Mouse (Mus musculus) granulocyte monocyte progenitor cell, adult 5-6 weeks (primary cell): ENCODE results near the gene Slc16a10. TPM values are rescaled to one million over a fixed set of nuclear protein-coding genes. Genes with fewer than 3 reads are reported as not detected.

ENCODE experiments used
- ATAC-seq: replicated peaks from 2 replicates; pipeline ENCODE4 v1.8.0; 2016; ENCODE audit warnings: mild to moderate bottlenecking, moderate TSS enrichment, inconsistent platforms; ENCODE audit not compliant: poor library complexity, severe bottlenecking
- total RNA-seq, 2 experiments: library from RNA; stranded (forward) in 1 of 2; stranded (reverse) in 1 of 2; fragments of 200-712, 200-1000 nt in 1 of 2; fragments of >200 nt in 1 of 2; fragmentation: Nextera tagmentation in 1 of 2; gene quantifications; 2 replicates each; pipeline ENCODE4 v1.2.3; 2014 to 2017

The Slc16a10 gene
- total RNA-seq, 2 experiments from 2014 or later: 21.4 to 30.2 TPM

- peak; percentile 67 for ATAC-seq
These were observed 9.9 kb upstream of the Slc16a10 start for GRCm38 (mm10) chr10:40151852-40152549.

- no peak for ATAC-seq
These were observed 7.6 kb upstream of the Slc16a10 start for GRCm38 (mm10) chr10:40149584-40150145.

- ATAC-seq: no peak
These were observed 5.4 kb upstream of the Slc16a10 start for GRCm38 (mm10) chr10:40147325-40148059.

GRCm38 (mm10) chr10:40146451-40146850 lies 4.4 kb upstream of the Slc16a10 start:
- no peak for ATAC-seq

- no peak for ATAC-seq
These were observed 2.8 kb upstream of the Slc16a10 start for GRCm38 (mm10) chr10:40144815-40145214.

GRCm38 (mm10) chr10:40141016-40141851 lies 824 bp downstream of the Slc16a10 start:
- peak; percentile 28 for ATAC-seq

GRCm38 (mm10) chr10:40139646-40140045 lies 2.4 kb downstream of the Slc16a10 start:
- ATAC-seq: no peak

- ATAC-seq: peak; percentile 38
These were observed 6.0 kb downstream of the Slc16a10 start for GRCm38 (mm10) chr10:40135807-40136778.

- no peak for ATAC-seq
These were observed 7.2 kb downstream of the Slc16a10 start for GRCm38 (mm10) chr10:40134906-40135305.

- ATAC-seq: no peak
These were observed 8.4 kb downstream of the Slc16a10 start for GRCm38 (mm10) chr10:40133636-40134035.

- ATAC-seq: no peak
These were observed 10.2 kb downstream of the Slc16a10 start for GRCm38 (mm10) chr10:40131690-40132418.

- no peak for ATAC-seq
These were observed 11.9 kb downstream of the Slc16a10 start for GRCm38 (mm10) chr10:40130126-40130525.

- ATAC-seq: no peak
These were observed 12.9 kb downstream of the Slc16a10 start for GRCm38 (mm10) chr10:40129134-40129533.

GRCm38 (mm10) chr10:40128497-40128896 lies 13.6 kb downstream of the Slc16a10 start:
- peak; percentile 89 for ATAC-seq

GRCm38 (mm10) chr10:40125200-40125599 lies 16.9 kb downstream of the Slc16a10 start:
- peak; percentile 76 for ATAC-seq

- no peak for ATAC-seq
These were observed 17.5 kb downstream of the Slc16a10 start for GRCm38 (mm10) chr10:40124570-40124969.

- no peak for ATAC-seq
These were observed 18.0 kb downstream of the Slc16a10 start for GRCm38 (mm10) chr10:40124096-40124495.

GRCm38 (mm10) chr10:40119466-40119865 lies 22.6 kb downstream of the Slc16a10 start:
- no peak for ATAC-seq
